Mouse (Mus musculus) erythroblast, embryonic 14.5 days (primary cell): ENCODE results near the gene Dpysl5.

Experiments
- GATA1 ChIP-seq: IDR thresholded peaks from 2 replicates; pipeline ENCODE4 v1.6.1; 2012; ENCODE audit warnings: low read length, inconsistent platforms, mixed read lengths
- TAL1 ChIP-seq: IDR thresholded peaks from 3 replicates; pipeline ENCODE4 v1.6.1; 2012; ENCODE audit warnings: low read length, inconsistent platforms, mixed read lengths

- TF ChIP-seq GATA1 (no peak), TAL1 (no peak)
These were observed 107.5 kb downstream of the Dpysl5 start for GRCm38 (mm10) chr5:30818758-30819309.
